Mouse (Mus musculus): ENCODE measurements at regions not wholly inside any gene's neighbourhood (a gene's known extent, or its start where the extent isn't known, plus 50 kb on each side); places are given as distances from the start of the nearest gene placed in this dataset.

- no peak for TF ChIP-seq CTCF (IDR thresholded peaks at IDR 0.05; ENCODE audit: control insufficient read depth, insufficient read depth, insufficient replicate concordance, low read depth, low read length)
- no peak for TF ChIP-seq POLR2A (IDR thresholded peaks at IDR 0.05; ENCODE audit: control insufficient read depth, low read depth, low read length)
These were observed 171.4 kb upstream of the Dcbld2 start for GRCm38 (mm10) chr16:58236857-58237256.

Measured in testis, adult 2 months (tissue).